Mouse (Mus musculus) forebrain, embryonic 10.5 days (tissue): ENCODE results near the gene Man2a1. TPM values are rescaled to one million over a fixed set of nuclear protein-coding genes. Genes with fewer than 3 reads are reported as not detected.

Experiments used
- DNase-seq: peaks from one replicate; pipeline ENCODE4 v3.0.0-alpha.2; 2017; ENCODE audit warnings: low spot score; ENCODE audit errors: extremely low spot score
- H3K27ac ChIP-seq: fragments of 300-500 bp; sonication (generic); 2 replicates; pipeline ENCODE4 v1.5.1; 2016; ENCODE audit warnings: mild to moderate bottlenecking
- H3K27me3 ChIP-seq: fragments of 300-500 bp; sonication (generic); 2 replicates; pipeline ENCODE4 v1.6.1; 2016; ENCODE audit warnings: mild to moderate bottlenecking; ENCODE audit not compliant: poor library complexity, severe bottlenecking
- H3K36me3 ChIP-seq: fragments of 300-500 bp; sonication (generic); replicated peaks from 2 replicates; pipeline ENCODE4 v1.6.1; 2016; ENCODE audit warnings: mild to moderate bottlenecking, moderate library complexity
- H3K4me1 ChIP-seq: fragments of 300-500 bp; sonication (generic); 2 replicates; pipeline ENCODE4 v1.6.1; 2016
- H3K4me3 ChIP-seq: fragments of 300-500 bp; sonication (generic); 2 replicates; pipeline ENCODE4 v1.5.1; 2016; ENCODE audit warnings: mild to moderate bottlenecking, moderate library complexity
- H3K9me3 ChIP-seq: fragments of 300-500 bp; sonication (generic); 2 replicates; pipeline ENCODE4 v1.6.1; 2016; ENCODE audit warnings: mild to moderate bottlenecking, moderate library complexity
- WGBS: fragments of 180-500 bp; shearing (Covaris S2); methylation state at CpG from one replicate; pipeline ENCODE4 v1.1.7; 2016; 5-methylcytosine and 5-hydroxymethylcytosine counted together
- polyA plus RNA-seq: library from polyadenylated mRNA; unstranded; fragments of >200 nt; fragmentation: Nextera tagmentation; extraction: Ambion mirVana; gene quantifications from 2 replicates; pipeline ENCODE4 v1.2.1, GENCODE M21; 2016

The Man2a1 gene
- polyA plus RNA-seq, 1 experiment from 2014 or later: 3.1 TPM

DNA sequence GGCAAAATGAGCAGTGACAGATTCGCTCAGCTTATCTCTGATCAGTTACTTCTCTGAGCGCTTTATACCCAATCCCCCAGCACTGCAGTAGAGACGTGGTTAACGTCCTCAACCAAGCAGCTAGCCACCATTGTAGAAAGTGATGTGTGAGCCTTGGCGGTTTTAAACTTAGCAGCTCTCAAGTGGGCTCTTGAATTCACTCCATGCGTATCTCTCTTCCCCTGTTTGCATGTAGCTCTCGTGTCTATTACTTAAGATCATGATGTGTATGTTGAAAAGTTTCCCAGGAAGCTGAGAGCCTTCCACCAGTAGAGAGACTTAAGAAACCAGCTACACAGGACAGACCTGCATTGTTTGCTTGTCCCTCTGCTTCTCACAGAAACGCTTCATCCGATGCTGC, 46.9 kb downstream of the Man2a1 start:
- Histone ChIP-seq H3K4me1 (peaks cover 7% of the 10 kb centered on the region), H3K27me3 (no peaks in the 10 kb centered on the region), H3K4me3 (no peak overlapping the region), H3K36me3 (peaks cover 21% of the 10 kb centered on the region), H3K9me3 (peaks cover 3% of the 10 kb centered on the region), H3K27ac (no peak overlapping the region)
- peak; percentile 6 for DNase-seq
- 85% methylated on average over 9 of the region's 9 CpGs for WGBS

DNA sequence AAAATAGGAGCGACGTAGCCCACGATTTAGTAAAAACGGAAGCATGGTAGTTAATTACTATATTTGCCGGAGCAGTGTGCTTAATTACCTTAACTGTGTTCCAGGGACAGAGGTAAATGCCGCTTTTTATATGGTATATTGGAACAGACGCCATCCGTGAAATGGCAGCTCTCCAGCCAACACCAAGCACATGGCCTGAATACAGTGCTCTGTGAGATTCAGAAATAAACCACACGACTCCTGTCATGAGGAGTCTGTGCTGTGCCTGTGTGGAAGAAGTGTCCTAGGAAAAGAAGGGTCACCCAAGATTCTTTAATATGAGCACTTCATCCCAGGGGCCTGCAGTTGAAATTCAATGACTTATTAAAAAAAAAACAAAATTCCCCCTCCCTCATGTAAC, 50.2 kb downstream of the Man2a1 start:
- H3K4me1 ChIP-seq: no peaks in the 10 kb centered on the region
- 97% methylated on average over 9 of the region's 9 CpGs for WGBS
- peaks cover 8% of the 10 kb centered on the region for H3K9me3 ChIP-seq
- H3K27ac ChIP-seq: no peak overlapping the region
- no peaks in the 10 kb centered on the region for H3K27me3 ChIP-seq
- H3K36me3 ChIP-seq: peaks cover 45% of the 10 kb centered on the region
- DNase-seq: no peak
- no peak overlapping the region for H3K4me3 ChIP-seq

DNA sequence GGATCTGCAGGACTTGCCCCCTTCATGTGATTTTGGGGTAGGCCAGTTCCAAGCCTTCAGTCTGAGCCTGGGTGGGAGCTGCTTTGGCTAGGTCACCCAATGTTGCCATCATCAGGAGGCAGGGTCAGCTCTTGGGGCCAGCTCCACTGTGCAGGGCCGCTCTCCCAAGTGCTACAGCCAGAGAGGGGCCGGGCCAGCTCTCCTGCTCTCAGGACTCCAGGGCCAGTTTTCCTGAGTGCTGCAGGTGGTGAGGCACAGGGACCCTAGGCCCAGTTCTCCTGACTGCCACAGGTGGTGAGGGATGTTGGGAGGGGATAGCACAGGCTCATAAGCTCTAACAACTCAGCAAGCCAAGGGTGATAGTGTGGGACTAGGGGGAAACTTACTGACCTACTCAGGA, 53.1 kb downstream of the Man2a1 start:
- WGBS: 100% methylated on average over 2 of the region's 2 CpGs
- DNase-seq: no peak
- Histone ChIP-seq H3K36me3 (peaks cover 49% of the 10 kb centered on the region), H3K4me1 (no peaks in the 10 kb centered on the region), H3K27me3 (no peaks in the 10 kb centered on the region), H3K27ac (no peak overlapping the region), H3K9me3 (peaks cover 8% of the 10 kb centered on the region), H3K4me3 (no peak overlapping the region)

DNA sequence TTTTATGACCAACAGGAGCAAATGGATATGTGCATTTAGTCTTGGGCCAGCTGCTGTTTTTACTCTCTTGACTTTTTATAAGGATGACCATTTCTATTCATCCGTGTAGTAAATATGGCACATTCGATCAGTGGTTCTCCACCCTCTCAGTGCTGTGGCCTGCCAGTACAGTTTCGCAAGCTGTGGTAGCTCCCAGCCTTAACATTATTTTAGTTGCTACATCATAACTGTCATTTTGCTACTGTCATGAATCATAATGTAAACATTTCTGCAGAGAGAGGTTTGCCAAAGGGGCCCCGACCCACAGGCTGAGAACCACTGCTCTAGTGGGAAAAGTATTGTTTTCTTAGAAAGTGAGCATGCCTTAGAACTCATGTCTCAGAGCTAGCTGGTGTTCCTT, 59.1 kb downstream of the Man2a1 start:
- Histone ChIP-seq H3K4me3 (no peak overlapping the region), H3K4me1 (no peaks in the 10 kb centered on the region), H3K36me3 (peaks cover 28% of the 10 kb centered on the region), H3K9me3 (no peaks in the 10 kb centered on the region), H3K27ac (no peak overlapping the region), H3K27me3 (no peaks in the 10 kb centered on the region)
- no peak for DNase-seq
- WGBS: 96% methylated on average over 4 of the region's 4 CpGs

DNA sequence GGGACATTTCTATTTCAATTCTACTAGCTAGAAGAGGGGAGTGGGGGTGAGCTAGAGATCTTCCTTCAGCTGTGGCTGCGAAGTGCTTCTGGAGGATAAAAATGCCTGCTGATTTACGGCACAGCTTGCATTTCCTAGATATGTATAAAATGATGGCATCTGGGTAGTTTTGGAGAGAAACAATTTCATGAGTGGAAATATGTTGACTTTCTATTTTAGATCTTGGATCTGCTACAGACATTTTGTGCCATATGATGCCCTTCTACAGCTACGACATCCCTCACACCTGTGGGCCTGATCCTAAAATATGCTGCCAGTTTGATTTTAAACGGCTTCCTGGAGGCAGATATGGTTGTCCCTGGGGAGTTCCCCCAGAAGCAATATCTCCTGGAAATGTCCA, 66.0 kb downstream of the Man2a1 start:
- DNase-seq: no peak
- H3K4me1 ChIP-seq: no peaks in the 10 kb centered on the region
- no peak overlapping the region for H3K4me3 ChIP-seq
- H3K27ac ChIP-seq: no peak overlapping the region
- peaks cover 40% of the 10 kb centered on the region for H3K36me3 ChIP-seq
- H3K27me3 ChIP-seq: no peaks in the 10 kb centered on the region
- no peaks in the 10 kb centered on the region; the same call in 1 of the 2 replicates for H3K9me3 ChIP-seq
- WGBS: 96% methylated on average over 4 of the region's 4 CpGs

DNA sequence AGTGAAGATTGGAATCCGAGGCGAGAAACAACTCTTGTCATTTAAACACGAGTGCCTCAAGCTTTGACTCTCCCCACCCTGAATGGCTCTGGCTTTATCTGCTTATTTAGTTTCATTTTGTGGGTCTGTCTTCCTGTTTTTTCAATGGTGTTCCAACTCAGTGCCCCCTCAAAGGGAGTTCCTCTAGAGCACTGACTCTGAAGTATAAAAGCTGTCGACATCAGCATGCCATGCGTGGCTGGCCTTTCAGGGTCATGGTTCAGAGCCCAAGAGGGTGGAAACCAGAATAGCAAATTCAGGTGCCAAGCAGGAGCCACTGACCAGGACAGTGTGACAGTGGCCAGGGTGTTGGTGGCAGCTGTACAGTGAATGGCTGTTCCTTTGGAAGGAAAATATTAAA, 68.0 kb downstream of the Man2a1 start:
- Histone ChIP-seq H3K4me1 (no peaks in the 10 kb centered on the region), H3K9me3 (no peaks in the 10 kb centered on the region; the same call in 1 of the 2 replicates), H3K4me3 (no peak overlapping the region), H3K36me3 (peaks cover 52% of the 10 kb centered on the region), H3K27me3 (no peaks in the 10 kb centered on the region), H3K27ac (no peak overlapping the region)
- 65% methylated on average over 5 of the region's 5 CpGs for WGBS
- no peak for DNase-seq

- DNase-seq: no peak
- WGBS: 92% methylated on average over 1 of the region's 1 CpGs
- Histone ChIP-seq H3K36me3 (peaks cover 61% of the 10 kb centered on the region), H3K27ac (no peak overlapping the region), H3K27me3 (no peaks in the 10 kb centered on the region), H3K4me1 (no peaks in the 10 kb centered on the region), H3K9me3 (peaks cover 4% of the 10 kb centered on the region; the same call in 1 of the 2 replicates), H3K4me3 (no peak overlapping the region)
Measured at GRCm38 (mm10) chr17:64674401-64674800, 73.9 kb downstream of the Man2a1 start.

DNA sequence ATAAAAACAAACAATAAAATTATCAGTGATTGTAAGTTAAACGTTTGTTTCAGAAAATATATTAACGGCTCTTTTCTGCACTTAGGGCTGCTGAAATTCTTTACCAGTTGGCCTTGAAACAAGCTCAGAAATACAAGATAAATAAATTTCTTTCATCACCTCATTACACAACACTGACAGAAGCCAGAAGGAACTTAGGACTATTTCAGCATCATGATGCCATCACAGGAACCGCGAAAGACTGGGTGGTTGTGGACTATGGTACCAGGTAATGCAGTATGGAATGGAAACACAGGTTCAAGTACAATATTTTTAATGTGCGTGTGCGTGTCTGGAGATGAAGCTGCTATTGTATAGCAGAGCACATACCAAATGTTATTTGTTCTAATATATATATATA, 74.4 kb downstream of the Man2a1 start:
- H3K4me3 ChIP-seq: no peak overlapping the region
- no peaks in the 10 kb centered on the region for H3K27me3 ChIP-seq
- peaks cover 4% of the 10 kb centered on the region; the same call in 1 of the 2 replicates for H3K9me3 ChIP-seq
- no peak overlapping the region for H3K27ac ChIP-seq
- no peak for DNase-seq
- WGBS: 99% methylated on average over 6 of the region's 6 CpGs
- H3K36me3 ChIP-seq: peaks cover 56% of the 10 kb centered on the region
- no peaks in the 10 kb centered on the region for H3K4me1 ChIP-seq

GRCm38 (mm10) chr17:64676735-64677469, 76.4 kb downstream of the Man2a1 start:
- H3K27ac ChIP-seq: no peak overlapping the region
- WGBS: 91% methylated on average over 10 of the region's 10 CpGs
- H3K9me3 ChIP-seq: peaks cover 4% of the 10 kb centered on the region; the same call in 1 of the 2 replicates
- no peak overlapping the region for H3K4me3 ChIP-seq
- no peaks in the 10 kb centered on the region for H3K27me3 ChIP-seq
- no peak for DNase-seq
- H3K4me1 ChIP-seq: no peaks in the 10 kb centered on the region
- H3K36me3 ChIP-seq: peaks cover 36% of the 10 kb centered on the region

- Histone ChIP-seq H3K27ac (no peak overlapping the region), H3K4me1 (no peaks in the 10 kb centered on the region), H3K4me3 (no peak overlapping the region), H3K9me3 (no peaks in the 10 kb centered on the region), H3K36me3 (peaks cover 8% of the 10 kb centered on the region; the same call in 1 of the 2 replicates), H3K27me3 (no peaks in the 10 kb centered on the region)
- no peak for DNase-seq
- WGBS: 86% methylated on average over 3 of the region's 3 CpGs
Measured at GRCm38 (mm10) chr17:64681461-64681860, 80.9 kb downstream of the Man2a1 start.

GRCm38 (mm10) chr17:64681927-64682326, 81.4 kb downstream of the Man2a1 start:
- Histone ChIP-seq H3K9me3 (no peaks in the 10 kb centered on the region), H3K27me3 (no peaks in the 10 kb centered on the region), H3K27ac (no peak overlapping the region), H3K4me1 (no peaks in the 10 kb centered on the region), H3K36me3 (peaks cover 8% of the 10 kb centered on the region; the same call in 1 of the 2 replicates), H3K4me3 (no peak overlapping the region)
- DNase-seq: no peak
- WGBS: 70% methylated on average over 2 of the region's 2 CpGs

- Histone ChIP-seq H3K27ac (no peak overlapping the region), H3K36me3 (peaks cover 16% of the 10 kb centered on the region; the same call in 1 of the 2 replicates), H3K4me1 (no peaks in the 10 kb centered on the region), H3K4me3 (no peak overlapping the region), H3K27me3 (no peaks in the 10 kb centered on the region), H3K9me3 (no peaks in the 10 kb centered on the region)
- no peak for DNase-seq
- WGBS: 94% methylated on average over 4 of the region's 4 CpGs
Measured at GRCm38 (mm10) chr17:64684088-64684487, 83.6 kb downstream of the Man2a1 start.

DNA sequence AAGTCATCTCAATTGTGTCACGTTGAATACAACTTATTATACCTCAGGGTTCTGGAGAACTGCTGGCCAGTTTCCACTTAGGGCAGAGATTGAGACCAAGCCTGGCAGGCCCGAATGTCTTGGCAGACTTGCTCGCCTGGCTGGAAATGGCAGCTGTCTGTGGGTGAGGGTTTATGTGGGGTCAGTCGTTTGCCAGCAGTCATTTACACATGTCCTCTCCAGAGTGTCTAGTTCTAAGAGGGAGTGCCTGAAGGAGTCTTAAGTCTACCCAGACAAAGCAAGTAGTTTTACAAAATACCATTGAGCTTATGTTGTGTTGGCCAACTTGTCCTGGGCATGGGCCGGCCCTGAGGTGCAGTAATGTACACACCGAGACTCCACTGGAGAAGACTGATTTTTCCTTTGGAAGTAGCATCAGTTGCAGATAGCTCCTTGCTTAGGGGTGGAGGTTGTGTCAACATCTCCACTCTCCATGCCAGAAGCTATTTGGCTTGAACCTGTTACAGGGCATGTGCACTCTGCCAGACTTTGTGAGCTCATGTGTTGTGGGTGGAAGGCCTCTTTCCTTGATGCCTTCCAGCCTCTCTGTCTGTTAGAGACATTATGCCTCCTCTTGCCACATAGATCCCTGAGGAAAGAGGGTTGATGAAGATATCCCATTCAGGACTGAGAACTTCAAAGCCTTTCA, 84.8 kb downstream of the Man2a1 start:
- Histone ChIP-seq H3K27ac (no peak overlapping the region), H3K36me3 (peaks cover 28% of the 10 kb centered on the region), H3K4me3 (no peak overlapping the region), H3K27me3 (no peaks in the 10 kb centered on the region), H3K9me3 (peaks cover 9% of the 10 kb centered on the region), H3K4me1 (no peaks in the 10 kb centered on the region)
- DNase-seq: no peak
- WGBS: 88% methylated on average over 6 of the region's 6 CpGs
